Mouse (Mus musculus) heart, postnatal 0 days (tissue): Measurements from ENCODE around the gene Ucp1. TPM values are rescaled to one million over a fixed set of nuclear protein-coding genes. Genes with fewer than 3 reads are reported as not detected.

Experiments
- ATAC-seq: fragments of 200-750 bp; cut with Nextera tagmentation; 2 replicates; pipeline ENCODE4 v1.8.0; 2017; ENCODE audit warnings: low read depth, moderate number of reproducible peaks, moderate library complexity; ENCODE audit not compliant: insufficient read depth
- DNase-seq: peaks from one replicate; pipeline ENCODE4 v3.0.0-alpha.2; 2016; ENCODE audit warnings: low spot score
- H3K27ac ChIP-seq: fragments of 300-500 bp; sonication (generic); 2 replicates; pipeline ENCODE4 v1.5.1; 2014; ENCODE audit warnings: low read depth, mild to moderate bottlenecking
- H3K27me3 ChIP-seq: fragments of 300-500 bp; sonication (generic); 2 replicates; pipeline ENCODE4 v1.6.1; 2014; ENCODE audit warnings: low read length, mixed read lengths; ENCODE audit not compliant: control insufficient read depth, insufficient read depth
- H3K36me3 ChIP-seq: fragments of 300-500 bp; sonication (generic); replicated peaks from 2 replicates; pipeline ENCODE4 v1.6.1; 2014; ENCODE audit warnings: low read length, mixed read lengths; ENCODE audit not compliant: control insufficient read depth, insufficient read depth
- H3K4me1 ChIP-seq: fragments of 300-500 bp; sonication (generic); 2 replicates; pipeline ENCODE4 v1.6.1; 2014; ENCODE audit warnings: antibody characterized with exemption; ENCODE audit not compliant: control insufficient read depth, insufficient read depth
- H3K4me2 ChIP-seq: fragments of 300-500 bp; sonication (generic); 2 replicates; pipeline ENCODE4 v1.6.1; 2014; ENCODE audit warnings: low read depth, mild to moderate bottlenecking, low read length, moderate library complexity
- H3K4me3 ChIP-seq: fragments of 300-500 bp; sonication (generic); 2 replicates; pipeline ENCODE4 v1.5.1; 2014; ENCODE audit warnings: low read depth, low read length
- H3K9ac ChIP-seq: fragments of 300-500 bp; sonication (generic); replicated peaks from 2 replicates; pipeline ENCODE4 v1.6.1; 2014; ENCODE audit warnings: low read depth, low read length, mixed read lengths
- H3K9me3 ChIP-seq: fragments of 300-500 bp; sonication (generic); replicated peaks from 2 replicates; pipeline ENCODE4 v1.6.1; 2016; ENCODE audit warnings: low read length; ENCODE audit not compliant: control insufficient read depth
- CTCF ChIP-seq: IDR thresholded peaks from 2 replicates; pipeline ENCODE4 v1.5.1; 2016; ENCODE audit warnings: antibody characterized with exemption, control low read depth, low read depth
- EP300 ChIP-seq: IDR thresholded peaks from 2 replicates; pipeline ENCODE4 v1.6.1; 2016; ENCODE audit warnings: antibody characterized with exemption, low read depth
- WGBS: fragments of 180-500 bp; shearing (Covaris S2); extraction: QIAGEN DNeasy Blood & Tissue Kit; methylation state at CpG from one replicate; pipeline ENCODE4 v1.1.7; 2014; 5-methylcytosine and 5-hydroxymethylcytosine counted together
- polyA plus RNA-seq: library from polyadenylated mRNA; unstranded; fragments of >200 nt; fragmentation: Nextera tagmentation; extraction: Ambion mirVana; gene quantifications from 2 replicates; pipeline ENCODE4 v1.2.1, GENCODE M21; 2015
- total RNA-seq: library from RNA; depleted of rRNA; stranded (reverse); fragments of >200 nt; gene quantifications from 2 replicates; pipeline ENCODE4 v1.2.3, GENCODE M21; 2014; ENCODE audit warnings: low replicate concordance

Gene Ucp1
- total and polyA plus RNA-seq, 2 experiments from 2014 or later: not detected

GRCm38 (mm10) chr8:83260418-83261215, 29.5 kb upstream of the Ucp1 start:
- Histone ChIP-seq H3K9me3 (no peaks in the 10 kb centered on the region), H3K36me3 (no peaks in the 10 kb centered on the region), H3K27ac (no peak overlapping the region), H3K9ac (no peak overlapping the region), H3K27me3 (no peaks in the 10 kb centered on the region), H3K4me1 (no peaks in the 10 kb centered on the region), H3K4me2 (no peak overlapping the region), H3K4me3 (no peak overlapping the region)
- WGBS: 68% methylated on average over 16 of the region's 16 CpGs
- ATAC-seq (peak; percentile 75; the same call in 1 of the 2 replicates), DNase-seq (peak; percentile 46)
- TF ChIP-seq CTCF (peak; percentile 90), EP300 (no peak)

GRCm38 (mm10) chr8:83271172-83271571, 19.0 kb upstream of the Ucp1 start:
- Histone ChIP-seq H3K4me3 (no peak overlapping the region), H3K4me2 (no peak overlapping the region), H3K9me3 (no peaks in the 10 kb centered on the region), H3K27me3 (no peaks in the 10 kb centered on the region), H3K36me3 (0 out of 2 replicates have a peak, but pooled peaks cover 3% of the 10 kb centered on the region), H3K9ac (no peak overlapping the region), H3K27ac (no peak overlapping the region), H3K4me1 (no peaks in the 10 kb centered on the region)
- ATAC-seq: no peak
- WGBS: 93% methylated on average over 14 of the region's 14 CpGs
- TF ChIP-seq CTCF (no peak), EP300 (no peak)
- DNase-seq: no peak

- DNase-seq: no peak
- Histone ChIP-seq H3K4me1 (no peaks in the 10 kb centered on the region), H3K4me3 (no peak overlapping the region), H3K9ac (no peak overlapping the region), H3K4me2 (no peak overlapping the region), H3K36me3 (no peaks in the 10 kb centered on the region), H3K27ac (no peak overlapping the region), H3K27me3 (no peaks in the 10 kb centered on the region), H3K9me3 (no peaks in the 10 kb centered on the region)
- TF ChIP-seq CTCF: no peak
- TF ChIP-seq EP300: no peak
- 63% methylated on average over 10 of the region's 10 CpGs for WGBS
- ATAC-seq: no peak
These were observed 17.7 kb upstream of the Ucp1 start for GRCm38 (mm10) chr8:83272464-83272863.

GRCm38 (mm10) chr8:83274470-83274869, 15.7 kb upstream of the Ucp1 start:
- DNase-seq (peak; percentile 12), ATAC-seq (peak; percentile 68)
- no peaks in the 10 kb centered on the region for H3K27me3 ChIP-seq
- no peaks in the 10 kb centered on the region for H3K9me3 ChIP-seq
- H3K4me1 ChIP-seq: no peaks in the 10 kb centered on the region
- peak overlapping the region; percentile 21 for H3K4me2 ChIP-seq
- H3K36me3 ChIP-seq: no peaks in the 10 kb centered on the region
- 27% methylated on average over 11 of the region's 11 CpGs for WGBS
- H3K9ac ChIP-seq: no peak overlapping the region
- H3K27ac ChIP-seq: no peak overlapping the region
- TF ChIP-seq CTCF (no peak), EP300 (no peak)
- H3K4me3 ChIP-seq: peak overlapping the region; percentile 8; the same call in 1 of the 2 replicates

GRCm38 (mm10) chr8:83278431-83278830, 11.7 kb upstream of the Ucp1 start:
- H3K4me1 ChIP-seq: no peaks in the 10 kb centered on the region
- ATAC-seq: no peak
- H3K36me3 ChIP-seq: no peaks in the 10 kb centered on the region
- H3K27ac ChIP-seq: no peak overlapping the region
- H3K4me2 ChIP-seq: no peak overlapping the region
- no peak overlapping the region for H3K4me3 ChIP-seq
- TF ChIP-seq EP300 (no peak), CTCF (no peak)
- H3K9me3 ChIP-seq: no peaks in the 10 kb centered on the region
- no peak overlapping the region for H3K9ac ChIP-seq
- WGBS: 71% methylated on average over 6 of the region's 6 CpGs
- no peaks in the 10 kb centered on the region for H3K27me3 ChIP-seq
- DNase-seq: no peak

GRCm38 (mm10) chr8:83285391-83285790, 4.8 kb upstream of the Ucp1 start:
- TF ChIP-seq EP300: no peak
- TF ChIP-seq CTCF: no peak
- Histone ChIP-seq H3K27ac (no peak overlapping the region), H3K4me3 (no peak overlapping the region)

More at GRCm38 (mm10) chr8:83285391-83285790, 4.8 kb upstream of the Ucp1 start:
- 68% methylated on average over 8 of the region's 8 CpGs for WGBS
- ATAC-seq (no peak), DNase-seq (no peak)
- Histone ChIP-seq H3K4me1 (peaks cover 5% of the 10 kb centered on the region; the same call in 1 of the 2 replicates), H3K9me3 (no peaks in the 10 kb centered on the region), H3K36me3 (no peaks in the 10 kb centered on the region), H3K4me2 (no peak overlapping the region), H3K9ac (no peak overlapping the region), H3K27me3 (peaks cover 11% of the 10 kb centered on the region)
